Mouse (Mus musculus): ENCODE measurements around the gene Ogt.

DNA sequence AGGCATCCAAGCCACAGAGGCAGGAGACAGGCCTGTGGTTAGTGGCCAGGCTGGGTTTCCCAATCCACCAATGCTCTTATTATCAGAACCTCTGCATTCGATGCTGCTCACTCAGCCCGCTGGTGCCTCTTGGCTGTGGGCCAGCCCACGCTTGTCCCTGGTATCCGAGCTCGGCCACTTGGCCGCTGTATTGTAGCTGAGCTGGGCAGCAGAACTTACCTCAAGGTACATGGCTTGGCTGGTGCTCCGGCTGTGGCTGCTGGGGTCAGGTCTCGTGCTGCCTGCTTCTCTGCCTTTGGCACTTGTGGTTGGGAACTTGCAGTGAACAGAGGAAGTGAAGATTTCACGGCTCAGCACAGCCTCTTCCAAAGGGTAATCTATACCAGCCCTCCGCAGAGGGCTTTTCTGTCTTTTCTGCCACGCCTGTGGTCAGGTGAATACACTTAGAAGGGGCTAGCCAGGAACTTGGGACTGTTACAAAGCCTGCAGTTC lies 94.0 kb downstream of the Ogt start, which contains the start of gene Cxcr3:
- TF ChIP-seq CTCF (IDR thresholded peaks at IDR 0.05) (no peak), EP300 (IDR thresholded peaks at IDR 0.05; ENCODE audit: insufficient read depth, low read depth, low read length) (no peak), POLR2A (IDR thresholded peaks at IDR 0.05; ENCODE audit: insufficient read depth, low read depth, low read length) (no peak)
